Mouse (Mus musculus) T-helper 1 cell (primary cell): ENCODE results near the gene Cuedc1.
"Not testable (repeated sequence)": the region's sequence is repeated elsewhere in the genome, so short reads cannot be mapped to it uniquely, and the experiment has no call there.

Experiments used
- in situ Hi-C: fragments of 300-600 bp; cut with MboI, MseI; formaldehyde crosslinking; loops from one replicate; pipeline ENCODE4 v1.15.1; 2025; ENCODE audit warnings: high pct_unique_total_duplicates

The Cuedc1 gene

DNA sequence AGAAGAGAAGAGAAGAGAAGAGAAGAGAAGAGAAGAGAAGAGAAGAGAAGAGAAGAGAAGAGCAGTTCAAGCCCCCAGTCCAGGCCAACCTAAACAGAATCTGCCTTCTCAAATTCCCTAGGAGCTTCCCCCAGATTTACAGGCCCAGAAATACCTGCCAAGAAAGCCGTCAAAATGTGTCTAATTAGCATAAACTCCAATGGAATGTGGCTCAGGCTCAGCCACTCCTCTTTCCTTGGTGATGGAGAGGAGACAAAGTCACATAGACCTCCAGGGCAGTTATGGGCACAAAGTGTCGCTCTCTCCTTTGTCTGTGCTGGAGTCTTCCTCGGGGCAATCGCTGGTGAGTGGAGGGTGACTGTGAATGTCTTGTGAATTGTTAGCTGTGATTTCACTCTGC, 100.4 kb downstream of the Cuedc1 start:
- in situ Hi-C loops: no loop called here

DNA sequence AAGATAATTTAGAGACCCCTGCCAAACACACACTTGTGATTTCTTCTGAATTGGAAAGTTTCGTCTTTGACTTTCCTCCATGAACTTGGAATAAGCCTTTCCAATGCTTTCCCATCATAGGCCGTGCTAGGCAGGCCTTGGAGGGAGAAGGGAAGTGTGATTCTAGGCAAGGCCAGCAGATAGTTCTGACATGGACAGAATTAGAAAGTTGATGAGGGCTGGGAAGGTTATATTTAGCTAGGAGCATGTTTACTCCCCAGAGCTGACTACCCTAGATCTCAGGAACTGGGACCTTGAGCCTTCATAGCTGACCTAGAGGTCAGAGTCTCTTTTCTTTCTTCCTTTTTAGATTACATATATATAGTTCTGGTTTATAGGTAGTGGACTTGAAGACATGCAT, 103.3 kb downstream of the Cuedc1 start:
- in situ Hi-C loops: no loop called here

DNA sequence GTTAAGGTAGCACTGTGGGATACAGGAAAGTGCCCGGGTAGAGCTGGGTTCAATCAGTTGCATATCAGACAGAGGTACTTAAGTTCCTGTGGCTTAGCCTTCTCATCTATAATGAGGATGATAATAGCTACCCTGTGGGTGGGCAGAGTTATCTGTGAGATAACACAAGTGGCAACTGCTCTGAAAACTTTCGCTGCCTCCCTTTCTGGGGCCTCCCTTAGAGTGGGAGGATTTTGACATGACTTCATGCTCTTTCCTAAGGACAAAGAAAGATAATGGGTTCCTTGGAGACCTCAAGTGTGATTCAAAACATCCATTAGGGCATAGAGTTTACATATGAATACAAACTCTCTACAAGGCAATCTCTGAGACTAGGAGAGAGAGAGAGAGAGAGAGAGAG, 104.2 kb downstream of the Cuedc1 start:
- in situ Hi-C loops: no loop called here

GRCm38 (mm10) chr11:88203712-88204532, 106.1 kb downstream of the Cuedc1 start, which contains the start of gene Mrps23:
Gene Mrps23, plus strand, starts transcription at chr11:88204388.
- in situ Hi-C loops: no loop called here

DNA sequence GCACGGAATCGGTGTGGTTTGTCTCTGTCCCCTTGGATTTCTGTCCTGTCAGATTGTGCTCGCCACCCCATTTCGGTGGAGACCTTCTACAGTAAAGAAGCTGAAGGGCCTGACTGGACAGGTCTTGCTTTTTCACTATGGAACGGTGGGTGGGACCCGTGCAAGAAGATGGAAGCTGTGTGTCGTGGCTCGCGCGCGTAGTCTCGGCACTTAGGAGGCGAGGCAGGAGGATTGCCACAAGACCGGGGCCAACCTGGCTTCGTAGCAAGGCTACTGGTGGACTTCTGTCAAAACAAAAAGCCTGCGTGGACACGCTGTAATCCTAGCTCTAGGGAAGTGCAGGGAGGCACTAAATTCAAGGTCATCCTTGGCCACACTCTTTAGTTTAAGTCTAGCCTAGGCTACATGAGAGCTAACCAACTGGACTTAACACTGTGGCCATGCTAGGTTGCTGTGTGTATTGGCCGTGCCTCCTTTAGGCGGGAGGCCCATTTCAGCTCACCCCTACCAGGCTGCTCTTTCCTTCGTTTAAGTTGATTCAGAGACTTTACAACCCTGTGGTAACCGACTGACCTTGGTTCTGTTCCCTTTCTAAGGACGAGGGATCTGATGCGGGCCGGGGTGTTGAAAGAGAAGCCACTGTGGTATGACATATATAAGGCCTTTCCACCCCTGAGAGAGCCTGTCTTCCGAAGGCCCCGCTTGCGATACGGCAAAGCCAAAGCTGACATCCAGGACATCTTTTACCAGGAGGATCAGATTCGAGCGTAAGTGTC, 106.9 kb downstream of the Cuedc1 start:
- in situ Hi-C loops: no loop called here

GRCm38 (mm10) chr11:88206576-88206975, 108.7 kb downstream of the Cuedc1 start:
- in situ Hi-C loops: not testable (repeated sequence)

DNA sequence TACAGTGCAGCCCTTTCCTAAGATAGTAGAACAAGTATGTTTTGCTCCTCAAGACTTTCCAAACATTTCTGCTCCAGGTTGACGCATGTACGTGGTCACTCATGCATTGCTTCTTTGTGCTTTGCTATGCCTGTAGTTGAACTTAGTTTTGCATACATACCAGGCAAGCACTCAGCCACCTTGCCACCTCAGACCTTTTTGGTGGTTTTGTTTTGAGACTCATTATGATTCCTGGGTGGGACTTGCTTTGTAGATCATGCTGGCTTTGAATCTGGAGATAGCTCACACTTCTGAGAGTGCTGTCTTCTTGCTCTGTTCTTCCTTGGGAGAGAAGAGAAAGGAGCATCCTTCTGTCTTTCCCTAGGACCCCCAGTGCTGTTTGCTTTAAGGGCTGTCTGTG, 109.8 kb downstream of the Cuedc1 start:
- in situ Hi-C loops: no loop called here

- in situ Hi-C loops: loop anchor here (10.0 kb wide), 1 partner anchor 613 kb away; no protein-coding TSS in a partner anchor
Measured at GRCm38 (mm10) chr11:88211824-88212582, 114.1 kb downstream of the Cuedc1 start.

DNA sequence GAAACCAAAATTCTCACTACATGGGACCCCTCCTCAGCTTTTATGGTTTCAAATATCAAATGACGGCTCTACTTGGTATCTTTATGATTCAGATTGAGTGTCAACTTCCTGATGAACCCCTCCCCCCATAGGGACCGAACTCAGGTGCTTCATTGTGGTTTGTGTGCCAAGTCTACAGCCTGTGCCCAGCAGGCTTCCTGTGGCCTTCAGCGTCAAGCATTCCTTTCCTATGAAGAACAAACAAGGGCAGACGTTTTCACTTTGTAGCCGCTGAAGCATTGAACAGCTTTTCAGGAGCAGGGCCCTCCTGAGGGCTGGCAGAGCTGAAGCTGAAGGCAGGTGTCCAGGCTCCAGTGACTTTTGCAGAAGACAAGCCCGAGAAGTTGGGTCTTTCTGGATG, 115.9 kb downstream of the Cuedc1 start:
- in situ Hi-C loops: loop anchor here (10.0 kb wide), 1 partner anchor 611 kb away; no protein-coding TSS in a partner anchor

GRCm38 (mm10) chr11:88214881-88215831, 117.3 kb downstream of the Cuedc1 start:
- in situ Hi-C loops: loop anchor here (10.0 kb wide), 1 partner anchor 610 kb away; no protein-coding TSS in a partner anchor

DNA sequence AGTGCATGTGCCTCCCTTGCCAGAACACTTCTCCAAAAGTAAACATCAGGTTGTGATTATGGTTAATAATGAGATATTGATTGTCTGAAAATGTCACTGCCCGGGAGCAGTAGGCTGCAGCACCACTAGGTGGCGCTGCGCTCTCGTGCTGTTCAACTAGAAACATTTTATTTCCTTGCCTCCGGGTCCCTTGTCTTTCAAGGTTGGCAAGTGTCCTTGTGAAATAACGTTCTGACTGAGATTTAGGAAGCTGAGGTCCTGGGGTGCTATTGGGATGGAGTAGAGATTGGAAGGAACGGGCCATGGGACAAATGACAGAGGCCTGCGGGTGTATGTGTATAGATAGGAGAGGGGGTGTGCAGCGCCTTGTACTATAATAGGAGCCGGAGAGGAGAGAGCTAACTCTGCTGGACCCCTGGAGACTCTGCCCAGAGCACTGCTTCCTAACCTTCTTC, 118.4 kb downstream of the Cuedc1 start:
- in situ Hi-C loops: loop anchor here (10.0 kb wide), 1 partner anchor 609 kb away; no protein-coding TSS in a partner anchor

DNA sequence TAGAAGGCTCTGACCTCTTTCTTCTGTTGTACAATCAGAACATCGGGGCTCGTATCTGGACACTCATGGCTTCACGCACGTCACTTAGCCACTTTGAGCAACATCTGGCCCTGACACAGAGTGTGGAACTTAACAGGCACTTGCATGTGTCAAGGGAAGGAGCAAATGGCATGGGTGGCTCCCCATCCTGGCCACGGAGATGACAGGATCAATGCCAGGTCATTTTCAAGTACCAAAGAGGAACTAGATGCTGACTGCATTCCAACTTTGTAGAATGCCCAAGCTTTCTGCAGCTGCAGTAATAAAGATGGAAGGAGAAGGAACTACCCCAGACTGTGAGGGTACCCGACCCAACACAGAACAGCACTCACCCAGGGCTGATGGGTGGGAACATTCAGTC, 120.3 kb downstream of the Cuedc1 start:
- in situ Hi-C loops: loop anchor here (10.0 kb wide), 1 partner anchor 607 kb away; no protein-coding TSS in a partner anchor

DNA sequence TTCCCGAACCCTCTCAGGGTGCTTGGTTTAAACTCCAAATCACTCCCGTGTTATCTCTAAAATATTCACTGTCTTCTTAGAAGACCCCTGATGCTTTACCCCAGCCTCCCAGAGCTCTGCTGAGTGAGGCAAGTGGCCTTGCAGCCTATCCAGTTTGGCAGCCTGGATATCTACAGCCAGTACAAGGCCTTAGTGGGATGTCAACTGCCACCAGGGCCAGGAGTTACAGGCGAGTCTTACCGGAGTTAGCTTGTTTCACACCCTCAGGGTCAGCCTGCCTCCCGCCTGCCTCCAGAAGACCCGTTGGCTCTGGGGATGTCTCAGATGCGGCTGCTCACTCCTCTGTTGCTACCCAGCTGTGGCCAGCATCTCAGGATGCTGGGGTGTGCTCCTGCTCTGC, 120.7 kb downstream of the Cuedc1 start:
- in situ Hi-C loops: loop anchor here (10.0 kb wide), 1 partner anchor 606 kb away; no protein-coding TSS in a partner anchor

GRCm38 (mm10) chr11:88221929-88222475, 124.1 kb downstream of the Cuedc1 start:
- in situ Hi-C loops: no loop called here

DNA sequence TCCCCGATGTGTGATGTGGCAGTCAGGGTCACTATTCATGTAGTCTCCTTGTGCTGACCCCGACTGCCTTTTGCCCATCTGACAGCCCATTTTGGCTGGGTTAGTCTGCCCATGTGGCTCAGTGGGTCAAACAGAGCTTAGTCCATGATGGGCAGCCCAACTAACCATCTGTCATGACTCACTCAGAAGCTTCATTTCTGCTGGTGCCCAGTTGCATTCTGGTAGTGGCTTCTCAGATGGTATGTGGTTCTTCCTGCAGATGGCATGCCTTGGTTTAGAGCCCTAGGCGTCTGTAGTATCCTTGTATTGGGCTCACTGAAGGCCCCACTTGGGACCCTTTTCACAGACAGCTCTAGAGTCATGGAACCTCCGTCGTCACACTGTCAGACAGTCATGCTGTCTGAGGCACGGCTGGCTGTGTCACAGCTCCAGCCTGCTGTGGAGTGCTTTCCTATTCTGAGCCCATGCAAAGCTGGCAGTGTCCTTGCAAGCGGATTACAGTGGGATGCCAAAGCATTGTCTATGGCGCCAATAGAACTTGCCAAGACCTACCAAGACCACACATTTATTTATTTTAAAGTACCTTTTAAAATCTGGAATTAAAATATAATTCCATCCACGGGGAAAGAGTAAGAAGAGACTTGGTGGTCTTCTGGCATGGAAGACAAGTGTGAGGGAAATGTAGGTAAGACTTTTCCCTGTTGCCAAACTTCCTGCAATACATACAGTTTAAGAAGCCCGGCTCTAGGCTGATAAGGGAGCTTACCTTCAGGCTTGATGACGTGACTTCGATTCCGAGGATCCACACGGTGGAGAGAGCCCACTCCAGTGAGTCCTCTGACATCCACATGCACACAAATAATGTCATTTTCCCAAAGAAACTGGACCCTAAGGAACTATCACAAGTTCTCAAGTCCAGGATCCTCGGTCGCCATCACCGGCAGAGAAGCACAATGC, 129.4 kb downstream of the Cuedc1 start:
- in situ Hi-C loops: no loop called here

- in situ Hi-C loops: no loop called here
Measured at GRCm38 (mm10) chr11:88231213-88231790, 133.4 kb downstream of the Cuedc1 start.

GRCm38 (mm10) chr11:88233528-88234427, 135.9 kb downstream of the Cuedc1 start:
- in situ Hi-C loops: no loop called here
